Mouse (Mus musculus): ENCODE data around the gene Zfp346.

DNA sequence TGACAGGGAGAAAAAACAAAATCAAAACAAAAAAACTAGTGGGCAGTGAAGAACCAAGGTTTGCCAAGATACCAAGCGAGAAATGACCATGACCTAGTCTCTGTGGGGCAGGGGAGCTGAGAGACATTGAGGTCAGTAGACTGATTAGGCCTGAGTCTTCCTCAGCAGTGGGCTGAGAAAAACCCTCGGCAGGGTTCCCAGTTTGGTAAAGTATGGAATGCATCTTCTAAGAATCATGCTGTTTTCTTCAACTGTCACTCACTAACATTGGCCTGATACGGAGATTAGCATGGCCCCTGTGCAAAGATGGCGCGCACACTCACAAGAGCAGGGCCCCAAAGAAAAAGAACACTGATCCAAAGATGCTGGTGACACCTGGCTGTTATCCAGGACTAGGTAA is 48.8 kb downstream of the Zfp346 start:
- TF ChIP-seq POLR2A (IDR thresholded peaks at IDR 0.05; ENCODE audit: borderline replicate concordance, low read depth, low read length) = no peak
- no peak for TF ChIP-seq CTCF (IDR thresholded peaks at IDR 0.05; ENCODE audit: low read depth, low read length)

Measured in bone marrow macrophage, adult 2 months (primary cell).